Mouse (Mus musculus) layer of hippocampus, adult 2 months (tissue): ENCODE results near the gene Camta1. TPM values are rescaled to one million over a fixed set of nuclear protein-coding genes. Genes with fewer than 3 reads are reported as not detected.

Source experiments
- DNase-seq, 2 experiments: peaks; one replicate each; pipeline ENCODE4 v3.0.0; 2022; ENCODE audit warnings: low spot score in 2 of 2
- H3K27ac ChIP-seq: fragments of 200-600 bp; 2 replicates; pipeline ENCODE4 v1.8.1; 2022
- H3K4me3 ChIP-seq: fragments of 200-600 bp; 2 replicates; pipeline ENCODE4 v1.8.1; 2022; ENCODE audit warnings: mild to moderate bottlenecking
- CTCF ChIP-seq: fragments of 200-600 bp; conservative IDR thresholded peaks from 2 replicates; pipeline ENCODE4 v1.8.1; 2022; ENCODE audit warnings: antibody characterized with exemption, mild to moderate bottlenecking, moderate library complexity
- total RNA-seq, 2 experiments: library from RNA; stranded (reverse); gene quantifications; 2 replicates each; pipeline ENCODE4 v1.2.3; 2021

The Camta1 gene
- total RNA-seq, 2 experiments from 2014 or later, result 275 to 294 TPM

GRCm38 (mm10) chr4:151793694-151794093 is 68.0 kb downstream of the Camta1 start:
- DNase-seq, result no peak
- Histone ChIP-seq H3K27ac (no peak overlapping the region), H3K4me3 (no peak overlapping the region)
- no peak for TF ChIP-seq CTCF

GRCm38 (mm10) chr4:151786946-151787705 is 74.5 kb downstream of the Camta1 start:
- no peak overlapping the region for H3K27ac ChIP-seq
- no peak for DNase-seq
- no peak for TF ChIP-seq CTCF
- no peak overlapping the region for H3K4me3 ChIP-seq

- Histone ChIP-seq H3K27ac (no peak overlapping the region), H3K4me3 (no peak overlapping the region)
- TF ChIP-seq CTCF, result no peak
- no peak for DNase-seq
Measured at GRCm38 (mm10) chr4:151780511-151780910, 81.2 kb downstream of the Camta1 start.

GRCm38 (mm10) chr4:151779962-151780459 is 81.7 kb downstream of the Camta1 start:
- H3K27ac ChIP-seq, result no peak overlapping the region
- DNase-seq, result no peak
- H3K4me3 ChIP-seq, result no peak overlapping the region
- no peak for TF ChIP-seq CTCF

GRCm38 (mm10) chr4:151778511-151778910 is 83.2 kb downstream of the Camta1 start:
- TF ChIP-seq CTCF, result peak; percentile 80
- no peak overlapping the region for H3K4me3 ChIP-seq
- no peak for DNase-seq

GRCm38 (mm10) chr4:151777451-151777850 is 84.2 kb downstream of the Camta1 start:
- Histone ChIP-seq H3K27ac (no peak overlapping the region), H3K4me3 (no peak overlapping the region)
- no peak for TF ChIP-seq CTCF
- no peak for DNase-seq

More at GRCm38 (mm10) chr4:151778511-151778910, 83.2 kb downstream of the Camta1 start:
- H3K27ac ChIP-seq, result no peak overlapping the region

GRCm38 (mm10) chr4:151775441-151775840 is 86.2 kb downstream of the Camta1 start:
- Histone ChIP-seq H3K4me3 (no peak overlapping the region), H3K27ac (no peak overlapping the region)
- no peak for TF ChIP-seq CTCF
- no peak for DNase-seq

GRCm38 (mm10) chr4:151773651-151774050 is 88.0 kb downstream of the Camta1 start:
- no peak overlapping the region for H3K27ac ChIP-seq
- no peak overlapping the region for H3K4me3 ChIP-seq
- no peak for TF ChIP-seq CTCF
- no peak for DNase-seq

GRCm38 (mm10) chr4:151773007-151773406 is 88.7 kb downstream of the Camta1 start:
- no peak for TF ChIP-seq CTCF
- no peak overlapping the region for H3K4me3 ChIP-seq
- no peak for DNase-seq
- no peak overlapping the region for H3K27ac ChIP-seq

GRCm38 (mm10) chr4:151770697-151771096 is 91.0 kb downstream of the Camta1 start:
- Histone ChIP-seq H3K27ac (no peak overlapping the region), H3K4me3 (no peak overlapping the region)
- no peak for DNase-seq
- no peak for TF ChIP-seq CTCF

- TF ChIP-seq CTCF, result no peak
- Histone ChIP-seq H3K27ac (no peak overlapping the region), H3K4me3 (no peak overlapping the region)
- DNase-seq, result no peak
Measured at GRCm38 (mm10) chr4:151767786-151768185, 93.9 kb downstream of the Camta1 start.

- no peak overlapping the region for H3K27ac ChIP-seq
- no peak for TF ChIP-seq CTCF
- no peak overlapping the region for H3K4me3 ChIP-seq
- no peak for DNase-seq
Measured at GRCm38 (mm10) chr4:151767361-151767760, 94.3 kb downstream of the Camta1 start.

- peak; percentile 18 to 23 for DNase-seq
- no peak overlapping the region for H3K27ac ChIP-seq
- H3K4me3 ChIP-seq, result no peak overlapping the region
- TF ChIP-seq CTCF, result no peak
Measured at GRCm38 (mm10) chr4:151765376-151765775, 96.3 kb downstream of the Camta1 start.

GRCm38 (mm10) chr4:151763928-151764327 is 97.7 kb downstream of the Camta1 start:
- Histone ChIP-seq H3K4me3 (no peak overlapping the region), H3K27ac (no peak overlapping the region)
- DNase-seq, result no peak
- TF ChIP-seq CTCF, result no peak
